Comparison of ENCODE assay signal across 8 mouse cellular contexts in genomic region chr10:81105565-81106112, GRCm38 (mm10). TPM values are rescaled to one million over a fixed set of nuclear protein-coding genes. Genes with fewer than 3 reads are reported as not detected.
DNase-seq lines count a peak whose midpoint lies in the region; ATAC-seq and TF ChIP-seq lines count a peak whose summit lies in the region.

Map2k2 (plus strand) TSS chr10:81105915.

- H3K9ac ChIP-seq in embryonic facial prominence, embryonic 15.5 days = peak within 1 kb of the TSS; percentile 100
- peak within 1 kb of the TSS; percentile 96 for H3K9ac ChIP-seq in limb, embryonic 14.5 days (ENCODE audit: low read depth, low read length, severe bottlenecking)
- H3K9ac ChIP-seq in midbrain, postnatal 0 days (replicated peaks; ENCODE audit: low read length, poor library complexity, severe bottlenecking) = peak within 1 kb of the TSS; percentile 99

- H3K27ac ChIP-seq in bone marrow, adult 2 months (ENCODE audit: control insufficient read depth, insufficient read depth, low read depth, low read length, poor library complexity) = peak within 1 kb of the TSS; percentile 100
- peak within 1 kb of the TSS; percentile 100 for H3K27ac ChIP-seq in embryonic facial prominence, embryonic 15.5 days (replicated peaks)
- peak within 1 kb of the TSS; percentile 98 for H3K27ac ChIP-seq in limb, embryonic 14.5 days (replicated peaks; ENCODE audit: low read depth, low read length)
- H3K27ac ChIP-seq in midbrain, postnatal 0 days (ENCODE audit: low read depth, low read length) = peak within 1 kb of the TSS; percentile 98

- under 1% methylated on average over 56 of the region's 56 CpGs for WGBS in bone marrow, adult 2 months
- WGBS in embryonic facial prominence, embryonic 15.5 days = under 1% methylated on average over 56 of the region's 56 CpGs
- 0% methylated on average over 50 of the region's 56 CpGs for WGBS in limb, embryonic 14.5 days
- under 1% methylated on average over 56 of the region's 56 CpGs for WGBS in midbrain, postnatal 0 days

- peak; percentile 10; the same call in 1 of the 2 replicates for TF ChIP-seq CTCF in bone marrow, adult 2 months (IDR thresholded peaks at IDR 0.05; ENCODE audit: control insufficient read depth, insufficient read depth, low read length)
- TF ChIP-seq CTCF in midbrain, postnatal 0 days (IDR thresholded peaks at IDR 0.05) = no peak

- peak; percentile 99 for TF ChIP-seq POLR2A in bone marrow, adult 2 months (IDR thresholded peaks at IDR 0.05; ENCODE audit: borderline replicate concordance, control insufficient read depth, low read depth, low read length)
- peak; percentile 92; the same call in 1 of the 2 replicates for TF ChIP-seq POLR2A in limb, embryonic 14.5 days (IDR thresholded peaks at IDR 0.05; ENCODE audit: borderline replicate concordance, extremely low read depth, insufficient read depth, insufficient read length)

- ATAC-seq in embryonic facial prominence, embryonic 15.5 days (ENCODE audit: insufficient number of reproducible peaks, low FRiP score, low TSS enrichment, low read depth) = peak; percentile 93
- ATAC-seq in limb, embryonic 14.5 days (ENCODE audit: low FRiP score, low read depth) = peak; percentile 94
- peak; percentile 93 for ATAC-seq in midbrain, postnatal 0 days (ENCODE audit: low FRiP score)

- H3K4me2 ChIP-seq in embryonic facial prominence, embryonic 15.5 days (replicated peaks) = peak within 1 kb of the TSS; percentile 85
- H3K4me2 ChIP-seq in limb, embryonic 14.5 days (replicated peaks; ENCODE audit: low read depth, low read length, severe bottlenecking) = peak within 1 kb of the TSS; percentile 81
- H3K4me2 ChIP-seq in midbrain, postnatal 0 days (ENCODE audit: low read depth, low read length, poor library complexity, severe bottlenecking) = peak within 1 kb of the TSS; percentile 75

- H3K9me3 ChIP-seq in embryonic facial prominence, embryonic 15.5 days (replicated peaks) = no peaks in the 10 kb centered on the region
- no peaks in the 10 kb centered on the region for H3K9me3 ChIP-seq in limb, embryonic 14.5 days (ENCODE audit: control insufficient read depth, low read length)
- no peaks in the 10 kb centered on the region for H3K9me3 ChIP-seq in midbrain, postnatal 0 days (ENCODE audit: low read length)

- no peaks in the 10 kb centered on the region for H3K27me3 ChIP-seq in embryonic facial prominence, embryonic 15.5 days
- H3K27me3 ChIP-seq in limb, embryonic 14.5 days (ENCODE audit: control insufficient read depth, insufficient read depth, low read length) = no peaks in the 10 kb centered on the region
- no peaks in the 10 kb centered on the region for H3K27me3 ChIP-seq in midbrain, postnatal 0 days (ENCODE audit: insufficient read depth, low read length)

- peak; percentile 99 for DNase-seq in A20 (ENCODE audit: low read depth, low spot score)
- peak; percentile 97 for DNase-seq in heart, adult 8-10 months (ENCODE audit: low spot score)
- DNase-seq in kidney, adult 9 months = peak; percentile 97
- DNase-seq in limb, embryonic 14.5 days (ENCODE audit: low spot score) = peak; percentile 97
- DNase-seq in midbrain, postnatal 0 days (ENCODE audit: low spot score) = peak; percentile 98
- DNase-seq in spleen, postnatal 4 days (ENCODE audit: low spot score in 2 of 2) = peak; percentile 98 to 99

- peaks cover 3% of the 10 kb centered on the region; the same call in 1 of the 2 replicates for H3K4me1 ChIP-seq in bone marrow, adult 2 months (ENCODE audit: control insufficient read depth, insufficient read depth, low read length)
- H3K4me1 ChIP-seq in embryonic facial prominence, embryonic 15.5 days = peaks cover 22% of the 10 kb centered on the region
- peaks cover 17% of the 10 kb centered on the region for H3K4me1 ChIP-seq in limb, embryonic 14.5 days (ENCODE audit: control insufficient read depth, insufficient read depth, low read length)
- peaks cover 10% of the 10 kb centered on the region; the same call in 1 of the 2 replicates for H3K4me1 ChIP-seq in midbrain, postnatal 0 days (ENCODE audit: insufficient read depth, low read length)

- H3K4me3 ChIP-seq in bone marrow, adult 2 months (replicated peaks; ENCODE audit: control insufficient read depth, low read depth, low read length) = peak within 1 kb of the TSS; percentile 85
- H3K4me3 ChIP-seq in embryonic facial prominence, embryonic 15.5 days (replicated peaks) = peak within 1 kb of the TSS; percentile 98
- H3K4me3 ChIP-seq in limb, embryonic 14.5 days (replicated peaks; ENCODE audit: low read length) = peak within 1 kb of the TSS; percentile 95
- peak within 1 kb of the TSS; percentile 89 for H3K4me3 ChIP-seq in midbrain, postnatal 0 days (ENCODE audit: low read depth, low read length)

- peaks cover 23% of the 10 kb centered on the region for H3K36me3 ChIP-seq in embryonic facial prominence, embryonic 15.5 days
- peaks cover 28% of the 10 kb centered on the region for H3K36me3 ChIP-seq in limb, embryonic 14.5 days (ENCODE audit: control insufficient read depth, insufficient read depth, low read length)
- H3K36me3 ChIP-seq in midbrain, postnatal 0 days (ENCODE audit: insufficient read depth, low read length) = peaks cover 25% of the 10 kb centered on the region

RNA-seq across cellular contexts. Expression of gene Map2k2, which starts in this region (rescaled TPM):
- 57.6 and 108 TPM in 2 replicates for polyA plus RNA-seq in bone marrow, adult 2 months (2011; ENCODE audit: insufficient read depth, insufficient read length, low replicate concordance, missing spikeins)
- polyA plus RNA-seq in embryonic facial prominence, embryonic 15.5 days (2015; fragmentation: Nextera tagmentation; extraction: Ambion mirVana) = 189 and 197 TPM in 2 replicates
- total RNA-seq in heart, adult 8-10 months (2022) = 100 to 1,000 TPM; 110 to 137 (median 130) TPM
- 165 and 176 TPM in 2 replicates for polyA plus RNA-seq in limb, embryonic 14.5 days (2012; rRNA removed)
- polyA plus RNA-seq in limb, embryonic 14.5 days (2014; fragmentation: Nextera tagmentation; extraction: Ambion mirVana) = 176 and 199 TPM in 2 replicates
- 256 and 261 TPM in 2 replicates for total RNA-seq in midbrain, postnatal 0 days (2014; rRNA removed)
- polyA plus RNA-seq in midbrain, postnatal 0 days (2015; fragmentation: Nextera tagmentation; extraction: Ambion mirVana) = 210 and 218 TPM in 2 replicates

Comparison
In these comparisons a context has a peak if more than half of its experiments do, and no peak if none do; other contexts are left out.
1. Peak in every context shown above with its lines: DNase-seq, ATAC-seq, H3K4me3 ChIP-seq and H3K27ac ChIP-seq.